Mouse (Mus musculus) heart, postnatal 0 days (tissue): ENCODE results near the gene Map2k4.

Source experiments
- CTCF ChIP-seq: IDR thresholded peaks from 2 replicates; pipeline ENCODE4 v1.5.1; 2016; ENCODE audit warnings: antibody characterized with exemption, control low read depth, low read depth
- EP300 ChIP-seq: IDR thresholded peaks from 2 replicates; pipeline ENCODE4 v1.6.1; 2016; ENCODE audit warnings: antibody characterized with exemption, low read depth

DNA sequence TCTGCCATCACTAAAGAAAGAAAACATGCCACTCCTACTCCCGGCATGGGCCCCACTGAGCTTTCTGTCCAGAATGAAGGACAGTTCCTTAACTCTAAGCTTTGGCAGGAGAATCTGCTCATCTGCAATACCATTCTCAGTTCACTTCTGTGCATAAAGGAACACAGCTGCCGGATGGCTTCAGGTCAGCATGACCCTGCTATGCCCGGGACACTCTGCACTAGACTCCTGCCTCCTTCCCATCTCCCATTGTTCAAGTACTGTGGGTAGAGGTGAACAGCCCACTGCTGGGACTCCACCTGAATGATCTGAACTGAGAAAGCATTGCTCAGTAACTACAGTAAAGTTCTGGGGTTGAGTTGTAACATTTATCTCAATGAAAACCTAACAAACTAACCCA is 66.5 kb downstream of the Map2k4 start:
- TF ChIP-seq CTCF (no peak), EP300 (no peak)
